Mouse (Mus musculus) kidney, adult 2 months (tissue): Measurements from ENCODE around the gene Htr1d. TPM values are rescaled to one million over a fixed set of nuclear protein-coding genes. Genes with fewer than 3 reads are reported as not detected.

Experiments
- DNase-seq: peaks from one replicate; pipeline ENCODE4 v3.0.0; 2021
- H3K27ac ChIP-seq: fragments of 200-500 bp; 2 replicates; pipeline ENCODE4 v1.5.1; 2012; ENCODE audit warnings: low read depth, low read length, control low read depth, inconsistent platforms; ENCODE audit not compliant: insufficient read depth
- H3K27me3 ChIP-seq: fragments of 200-500 bp; replicated peaks from 2 replicates; pipeline ENCODE4 v1.6.1; 2012; ENCODE audit warnings: mild to moderate bottlenecking, moderate library complexity, low read length, inconsistent platforms; ENCODE audit not compliant: control insufficient read depth, insufficient read depth
- H3K36me3 ChIP-seq: fragments of 200-500 bp; 2 replicates; pipeline ENCODE4 v1.6.1; 2012; ENCODE audit warnings: mild to moderate bottlenecking, moderate library complexity, low read length, inconsistent platforms; ENCODE audit not compliant: control insufficient read depth, insufficient read depth
- H3K4me1 ChIP-seq: fragments of 200-500 bp; 2 replicates; pipeline ENCODE4 v1.6.1; 2011; ENCODE audit warnings: low read length; ENCODE audit not compliant: control insufficient read depth, insufficient read depth
- H3K4me3 ChIP-seq: fragments of 200-500 bp; 2 replicates; pipeline ENCODE4 v1.5.1; 2011; ENCODE audit warnings: mild to moderate bottlenecking, low read depth, low read length, control low read depth; ENCODE audit not compliant: insufficient read depth
- CTCF ChIP-seq: fragments of 200-500 bp; conservative IDR thresholded peaks from 2 replicates; pipeline ENCODE4 v1.5.1; 2011; ENCODE audit warnings: low read depth, mild to moderate bottlenecking, control low read depth, low read length, moderate library complexity, mixed read lengths; ENCODE audit not compliant: insufficient read depth, insufficient read length
- POLR2A ChIP-seq: fragments of 200-500 bp; IDR thresholded peaks from one replicate; pipeline ENCODE4 v1.6.1; 2011; ENCODE audit warnings: low read depth, low read length, control low read depth
- WGBS: fragments of 180-500 bp; shearing (Covaris S2); methylation state at CpG from one replicate; pipeline ENCODE4 v1.1.7; 2018; 5-methylcytosine and 5-hydroxymethylcytosine counted together
- polyA plus RNA-seq: library from polyadenylated mRNA; depleted of rRNA; stranded (reverse); fragments of >200 nt; gene quantifications from 2 replicates; pipeline ENCODE4 v1.2.3, GENCODE M21; 2012

Htr1d gene
- polyA plus RNA-seq, 1 experiment, result not detected

- DNase-seq, result no peak
- no peak overlapping the region for H3K4me3 ChIP-seq
- TF ChIP-seq CTCF, result no peak
- no peak for TF ChIP-seq POLR2A
- no peaks in the 10 kb centered on the region for H3K27me3 ChIP-seq
- no peaks in the 10 kb centered on the region for H3K36me3 ChIP-seq
- 76% methylated on average over 10 of the region's 10 CpGs for WGBS
- H3K4me1 ChIP-seq, result no peaks in the 10 kb centered on the region
- no peak overlapping the region for H3K27ac ChIP-seq
These were observed 11.1 kb upstream of the Htr1d start for GRCm38 (mm10) chr4:136411995-136412765.

GRCm38 (mm10) chr4:136415477-136415876, 7.8 kb upstream of the Htr1d start:
- TF ChIP-seq CTCF (no peak), POLR2A (no peak)
- H3K27ac ChIP-seq, result no peak overlapping the region
- DNase-seq, result no peak
- 89% methylated on average over 9 of the region's 9 CpGs for WGBS
- H3K36me3 ChIP-seq, result no peaks in the 10 kb centered on the region
- no peaks in the 10 kb centered on the region for H3K27me3 ChIP-seq
- no peak overlapping the region for H3K4me3 ChIP-seq
- no peaks in the 10 kb centered on the region for H3K4me1 ChIP-seq

GRCm38 (mm10) chr4:136418962-136419361, 4.4 kb upstream of the Htr1d start:
- no peaks in the 10 kb centered on the region for H3K27me3 ChIP-seq

GRCm38 (mm10) chr4:136419386-136419785, 3.9 kb upstream of the Htr1d start:
- no peak for TF ChIP-seq CTCF
- TF ChIP-seq POLR2A, result no peak
- no peak for DNase-seq
- Histone ChIP-seq H3K27ac (no peak overlapping the region), H3K27me3 (peaks cover 1% of the 10 kb centered on the region; the same call in 1 of the 2 replicates), H3K4me1 (no peaks in the 10 kb centered on the region), H3K36me3 (no peaks in the 10 kb centered on the region), H3K4me3 (no peak overlapping the region)
- WGBS, result 44% methylated on average over 6 of the region's 6 CpGs

More at GRCm38 (mm10) chr4:136418962-136419361, 4.4 kb upstream of the Htr1d start:
- TF ChIP-seq CTCF (no peak), POLR2A (no peak)
- Histone ChIP-seq H3K36me3 (no peaks in the 10 kb centered on the region), H3K27ac (no peak overlapping the region), H3K4me3 (no peak overlapping the region), H3K4me1 (no peaks in the 10 kb centered on the region)
- 27% methylated on average over 11 of the region's 11 CpGs for WGBS
- DNase-seq, result peak; percentile 8

GRCm38 (mm10) chr4:136424120-136424999, 1.0 kb downstream of the Htr1d start:
- Histone ChIP-seq H3K36me3 (no peaks in the 10 kb centered on the region), H3K4me3 (peak overlapping the region; percentile 15), H3K4me1 (no peaks in the 10 kb centered on the region), H3K27ac (no peak overlapping the region), H3K27me3 (peaks cover 5% of the 10 kb centered on the region)
- TF ChIP-seq POLR2A (no peak), CTCF (no peak)
- no peak for DNase-seq
- 2% methylated on average over 66 of the region's 70 CpGs for WGBS

- TF ChIP-seq CTCF (peak; percentile 34), POLR2A (no peak)
- DNase-seq, result peak; percentile 24
- H3K27me3 ChIP-seq, result peaks cover 5% of the 10 kb centered on the region
- 6% methylated on average over 15 of the region's 15 CpGs for WGBS
- peak overlapping the region; percentile 15 for H3K4me3 ChIP-seq
- no peaks in the 10 kb centered on the region for H3K36me3 ChIP-seq
- no peaks in the 10 kb centered on the region for H3K4me1 ChIP-seq
- H3K27ac ChIP-seq, result no peak overlapping the region
These were observed 1.6 kb downstream of the Htr1d start for GRCm38 (mm10) chr4:136425000-136425288.

- DNase-seq, result no peak
- 64% methylated on average over 11 of the region's 11 CpGs for WGBS
- H3K4me1 ChIP-seq, result no peaks in the 10 kb centered on the region
- no peak overlapping the region for H3K27ac ChIP-seq
- no peak for TF ChIP-seq CTCF
- no peak for TF ChIP-seq POLR2A
- no peak overlapping the region for H3K4me3 ChIP-seq
- no peaks in the 10 kb centered on the region for H3K36me3 ChIP-seq
- no peaks in the 10 kb centered on the region for H3K27me3 ChIP-seq
These were observed 7.5 kb downstream of the Htr1d start for GRCm38 (mm10) chr4:136430609-136431375.
